Mouse (Mus musculus): ENCODE measurements around the gene Bag1. TPM values are rescaled to one million over a fixed set of nuclear protein-coding genes. Genes with fewer than 3 reads are reported as not detected.
A peak's percentile ranks its signal among the peaks of the same experiment; 100 is the strongest.

Bag1 gene
- total and polyA plus RNA-seq, 3 experiments, result 194 to 235 TPM; not detected in 1

DNA sequence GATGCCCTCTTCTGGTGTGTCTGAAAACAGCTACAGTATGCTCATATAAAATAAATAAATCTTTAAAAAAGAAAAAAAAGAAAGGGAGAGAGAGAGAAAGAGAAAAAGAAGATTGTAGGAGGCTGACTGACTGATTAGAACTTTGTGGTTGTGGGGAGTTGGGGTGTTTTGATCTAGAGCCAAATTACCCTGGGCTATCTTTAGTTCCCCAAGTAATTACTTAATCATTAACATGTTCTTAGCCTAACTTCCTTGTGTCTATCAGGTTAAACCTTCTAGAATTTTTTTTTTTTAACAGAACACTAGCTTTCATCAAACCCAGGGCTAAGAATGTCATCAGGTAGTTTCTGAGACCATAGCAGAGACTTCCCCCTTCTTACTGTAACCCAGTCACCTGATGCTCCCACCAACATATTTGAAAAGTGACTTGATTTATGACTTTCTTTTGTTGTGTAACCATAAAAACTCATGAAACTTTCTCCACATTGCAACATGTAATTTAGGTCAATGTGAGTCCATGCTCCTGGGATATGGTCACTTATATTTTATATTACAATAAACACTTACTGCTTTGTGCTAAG lies 33.7 kb downstream of the Bag1 start (continued):
- peak; percentile 74 to 81; a peak in 3 of 4 replicates for TF ChIP-seq EP300 (IDR thresholded peaks at IDR 0.05; ENCODE audit: low read depth in 1 of 2, low read length in 2 of 2)

DNA sequence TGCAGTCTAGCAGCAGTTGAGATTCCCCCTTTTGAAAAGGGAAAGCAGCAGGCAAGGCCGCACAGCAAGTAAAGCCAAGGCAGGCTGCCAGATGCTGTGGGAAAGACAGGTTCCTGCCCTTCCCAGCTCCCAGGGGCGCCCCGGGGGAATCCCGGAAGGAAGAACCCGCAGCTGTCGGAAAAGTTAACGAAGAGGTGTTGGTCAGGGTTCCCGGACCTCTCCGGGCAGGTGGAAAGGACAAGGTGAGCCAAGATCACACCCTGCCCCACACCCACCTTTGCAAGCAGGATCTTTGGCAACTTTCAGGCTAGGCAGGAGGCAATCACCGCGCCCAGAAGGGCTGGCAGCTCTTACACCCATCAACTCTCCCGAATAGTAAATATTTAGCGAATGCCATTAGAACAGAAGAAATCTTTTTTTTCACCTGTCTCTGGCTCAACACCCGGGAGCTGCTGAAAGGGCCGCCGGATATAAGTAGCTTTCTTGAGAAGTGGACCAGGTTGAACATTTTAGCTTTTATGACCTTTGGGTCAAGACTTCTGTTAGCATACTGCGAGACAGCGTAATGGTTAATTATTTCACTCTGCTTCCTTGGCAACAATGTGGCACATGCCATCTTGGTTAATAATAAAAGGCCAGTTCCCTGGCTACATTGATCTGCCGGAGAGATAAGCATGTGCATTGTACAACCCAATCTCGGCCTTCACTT lies 39.7 kb downstream of the Bag1 start:
- Histone ChIP-seq H3K4me1 (ENCODE audit: control insufficient read depth in 1 of 2, insufficient read depth in 2 of 2, low read length in 2 of 2) (no peaks in the 10 kb centered on the region), H3K9me3 (replicated peaks; ENCODE audit: insufficient read depth, low read length) (no peaks in the 10 kb centered on the region), H3K79me2 (ENCODE audit: control insufficient read depth, insufficient read depth, low read length, poor library complexity) (no peaks in the 10 kb centered on the region), H3K27me3 (ENCODE audit: control insufficient read depth in 1 of 2, insufficient read depth in 2 of 2, low read length in 2 of 2) (no peaks in the 10 kb centered on the region), H3K36me3 (ENCODE audit: control insufficient read depth in 1 of 2, insufficient read depth in 2 of 2, low read length in 2 of 2) (no peaks in the 10 kb centered on the region), H3K27ac (ENCODE audit: control insufficient read depth, low read depth, low read length) (no peak overlapping the region), H3K4me3 (ENCODE audit: control insufficient read depth in 1 of 2, insufficient read depth in 1 of 2, low read depth in 2 of 2, low read length in 2 of 2) (no peak overlapping the region), H3K9ac (ENCODE audit: control insufficient read depth, low read depth, low read length, poor library complexity, severe bottlenecking) (no peak overlapping the region)
- DNase-seq (ENCODE audit: low read depth, low spot score), result no peak
- TF ChIP-seq TCF12 (IDR thresholded peaks at IDR 0.05; ENCODE audit: low read depth, low read length) (no peak), TAL1 (IDR thresholded peaks at IDR 0.05; ENCODE audit: low read length) (no peak), GATA1 (IDR thresholded peaks at IDR 0.05; ENCODE audit: low read depth, low read length) (peak; percentile 54; the same call in 1 of the 2 replicates), KAT2A (conservative IDR thresholded peaks at IDR 0.05; ENCODE audit: low read depth, low read length) (no peak), JUND (IDR thresholded peaks at IDR 0.05; ENCODE audit: low read depth, low read length) (no peak)

DNA sequence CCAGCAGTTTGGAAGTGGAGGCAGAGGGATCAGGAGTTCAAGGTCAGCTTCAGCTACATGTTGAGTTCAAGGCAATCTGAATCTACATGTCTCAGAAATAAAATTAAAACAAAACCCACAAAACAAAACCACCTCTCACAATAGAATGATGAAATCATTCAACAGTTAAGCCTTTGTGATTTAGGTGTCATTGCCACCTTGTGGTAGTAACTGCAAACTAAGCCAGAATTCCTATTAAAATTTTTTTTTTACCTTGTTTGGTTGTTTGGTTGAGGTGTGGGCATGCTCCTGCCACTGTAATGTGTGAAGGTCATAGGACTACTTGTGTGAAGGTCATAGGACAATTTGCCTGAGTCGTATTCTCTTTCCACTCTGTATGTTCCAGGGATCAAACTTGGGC lies 41.8 kb downstream of the Bag1 start:
- Histone ChIP-seq H3K27ac (ENCODE audit: control insufficient read depth, low read depth, low read length) (no peak overlapping the region), H3K79me2 (ENCODE audit: control insufficient read depth, insufficient read depth, low read length, poor library complexity) (no peaks in the 10 kb centered on the region), H3K27me3 (ENCODE audit: control insufficient read depth in 1 of 2, insufficient read depth in 2 of 2, low read length in 2 of 2) (no peaks in the 10 kb centered on the region), H3K4me1 (ENCODE audit: control insufficient read depth in 1 of 2, insufficient read depth in 2 of 2, low read length in 2 of 2) (no peaks in the 10 kb centered on the region), H3K36me3 (ENCODE audit: control insufficient read depth in 1 of 2, insufficient read depth in 2 of 2, low read length in 2 of 2) (no peaks in the 10 kb centered on the region), H3K9ac (ENCODE audit: control insufficient read depth, low read depth, low read length, poor library complexity, severe bottlenecking) (peak overlapping the region; percentile 19; the same call in 1 of the 2 replicates), H3K9me3 (replicated peaks; ENCODE audit: insufficient read depth, low read length) (no peaks in the 10 kb centered on the region), H3K4me3 (ENCODE audit: control insufficient read depth in 1 of 2, insufficient read depth in 1 of 2, low read depth in 2 of 2, low read length in 2 of 2) (no peak overlapping the region)
- TF ChIP-seq SIN3A (IDR thresholded peaks at IDR 0.05; ENCODE audit: low read length) (peak; percentile 72), ZNF384 (IDR thresholded peaks at IDR 0.05; ENCODE audit: low read depth, low read length) (peak; percentile 93), CTCF (IDR thresholded peaks at IDR 0.05 in 2 of 3, conservative IDR thresholded peaks at IDR 0.05 in 1 of 3; ENCODE audit: control insufficient read depth in 1 of 3, insufficient read depth in 1 of 3, low read depth in 2 of 3, low read length in 3 of 3, poor library complexity in 1 of 3, severe bottlenecking in 1 of 3) (peak; percentile 12 to 93 (median 56); a peak in 4 of 6 replicates), ZC3H11A (IDR thresholded peaks at IDR 0.05; ENCODE audit: low read depth, low read length) (peak; percentile 97), MXI1 (IDR thresholded peaks at IDR 0.05; ENCODE audit: low read depth, low read length) (no peak), MYC (IDR thresholded peaks at IDR 0.05; ENCODE audit: low read depth, low read length) (no peak), USF1 (IDR thresholded peaks at IDR 0.05; ENCODE audit: low read depth, low read length) (no peak), SMC3 (IDR thresholded peaks at IDR 0.05; ENCODE audit: low read depth, low read length) (peak; percentile 98), TBP (IDR thresholded peaks at IDR 0.05; ENCODE audit: low read depth, low read length) (no peak), MAX (IDR thresholded peaks at IDR 0.05; ENCODE audit: low read length) (no peak), ZKSCAN1 (IDR thresholded peaks at IDR 0.05; ENCODE audit: low read depth, low read length) (peak; percentile 80; the same call in 1 of the 2 replicates), RAD21 (IDR thresholded peaks at IDR 0.05; ENCODE audit: low read depth, low read length) (peak; percentile 99)
- peak; percentile 72 for DNase-seq (ENCODE audit: low read depth, low spot score)

Measured in MEL (cell line).